Mouse (Mus musculus): Measurements from ENCODE around the gene Syne1. TPM values are rescaled to one million over a fixed set of nuclear protein-coding genes. Genes with fewer than 3 reads are reported as not detected.

The Syne1 gene
- polyA plus RNA-seq, 1 experiment from 2014 or later: 27.1 TPM

DNA sequence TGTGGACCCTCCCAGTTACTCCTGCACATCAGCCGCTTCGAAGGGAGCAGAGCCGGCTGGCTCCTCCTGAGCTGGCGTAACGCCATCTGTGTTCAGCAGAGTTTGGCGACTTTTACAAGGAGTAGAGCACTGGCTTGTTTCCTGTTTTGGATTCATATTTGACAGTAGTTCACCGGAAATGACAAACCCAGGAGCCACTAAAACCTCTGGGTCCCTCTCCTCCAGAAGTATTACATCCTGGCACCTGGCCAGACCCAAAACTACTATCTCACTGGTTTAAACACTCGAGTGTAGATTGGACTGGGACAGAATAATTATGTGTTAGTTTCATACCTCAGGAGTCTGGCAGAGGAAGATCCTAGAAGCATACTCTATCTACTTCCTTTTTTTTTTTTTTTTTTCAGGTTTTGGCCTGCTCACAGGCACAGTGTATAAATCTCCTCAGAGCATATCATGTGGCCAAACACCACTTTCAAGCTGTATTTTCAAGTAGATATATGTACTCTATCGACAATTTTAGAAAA, 471.3 kb downstream of the Syne1 start:
- no peak for ATAC-seq (ENCODE audit: insufficient number of reproducible peaks, insufficient read depth, low FRiP score, low read depth)
- 42% methylated on average over 9 of the region's 9 CpGs for WGBS

DNA sequence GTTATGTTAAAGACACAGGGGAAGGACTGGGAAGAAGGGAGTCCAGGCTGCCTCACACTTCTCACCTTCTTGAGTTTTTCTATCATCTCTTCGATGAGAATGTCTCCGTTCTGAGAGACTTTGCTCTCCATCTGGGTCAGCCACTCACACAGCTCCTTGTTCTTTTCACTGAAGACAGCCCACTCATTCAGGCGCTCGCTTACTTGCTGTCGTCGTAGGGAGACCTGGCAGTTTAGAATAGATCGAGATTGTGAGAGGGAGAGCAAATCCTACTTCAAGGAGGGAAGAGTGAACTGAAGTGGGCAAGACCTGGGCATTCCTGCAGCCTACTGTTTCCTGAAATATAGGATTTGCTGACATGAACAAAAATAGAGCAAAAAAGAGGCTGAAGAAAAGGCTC, 475.6 kb downstream of the Syne1 start:
- no peak overlapping the region for H3K4me3 ChIP-seq (ENCODE audit: control insufficient read depth in 1 of 2, insufficient read depth in 1 of 2, low read depth in 1 of 2, low read length in 2 of 2)
- 81% methylated on average over 7 of the region's 7 CpGs for WGBS
- H3K4me2 ChIP-seq (ENCODE audit: low read length): no peak overlapping the region
- H3K27me3 ChIP-seq (ENCODE audit: control insufficient read depth, insufficient read depth, low read length): no peaks in the 10 kb centered on the region
- no peak for ATAC-seq (ENCODE audit: insufficient number of reproducible peaks, insufficient read depth, low FRiP score, low read depth)
- no peak overlapping the region for H3K27ac ChIP-seq (replicated peaks in 1 of 2; ENCODE audit: control insufficient read depth in 1 of 2, insufficient read depth in 1 of 2, low read depth in 2 of 2, low read length in 2 of 2)
- H3K4me1 ChIP-seq (ENCODE audit: control insufficient read depth in 2 of 2, insufficient read depth in 2 of 2, low read length in 2 of 2): peaks cover 0 to 2% of the 10 kb centered on the region in 2 experiments; a peak in 1 of 4 replicates
- peaks cover 49% of the 10 kb centered on the region for H3K36me3 ChIP-seq (ENCODE audit: control insufficient read depth, insufficient read depth, low read length)
- 0 out of 2 replicates have a peak, but pooled peaks cover 2% of the 10 kb centered on the region for H3K9me3 ChIP-seq (ENCODE audit: control insufficient read depth, low read length)
- H3K9ac ChIP-seq (ENCODE audit: low read length): no peak overlapping the region

More for the DNA sequence above, 471.3 kb downstream of the Syne1 start:
- Histone ChIP-seq H3K4me2 (ENCODE audit: low read length) (no peak overlapping the region), H3K4me3 (ENCODE audit: control insufficient read depth in 1 of 2, insufficient read depth in 1 of 2, low read depth in 1 of 2, low read length in 2 of 2) (no peak overlapping the region), H3K9ac (ENCODE audit: low read length) (no peak overlapping the region), H3K36me3 (ENCODE audit: control insufficient read depth, insufficient read depth, low read length) (peaks cover 34% of the 10 kb centered on the region), H3K27ac (replicated peaks in 1 of 2; ENCODE audit: control insufficient read depth in 1 of 2, insufficient read depth in 1 of 2, low read depth in 2 of 2, low read length in 2 of 2) (peak overlapping the region in 1 of 2 experiments; percentile 41; a peak in 2 of 4 replicates), H3K4me1 (ENCODE audit: control insufficient read depth in 2 of 2, insufficient read depth in 2 of 2, low read length in 2 of 2) (peaks cover 0 to 2% of the 10 kb centered on the region in 2 experiments; a peak in 1 of 4 replicates), H3K27me3 (ENCODE audit: control insufficient read depth, insufficient read depth, low read length) (no peaks in the 10 kb centered on the region), H3K9me3 (ENCODE audit: control insufficient read depth, low read length) (no peaks in the 10 kb centered on the region)

DNA sequence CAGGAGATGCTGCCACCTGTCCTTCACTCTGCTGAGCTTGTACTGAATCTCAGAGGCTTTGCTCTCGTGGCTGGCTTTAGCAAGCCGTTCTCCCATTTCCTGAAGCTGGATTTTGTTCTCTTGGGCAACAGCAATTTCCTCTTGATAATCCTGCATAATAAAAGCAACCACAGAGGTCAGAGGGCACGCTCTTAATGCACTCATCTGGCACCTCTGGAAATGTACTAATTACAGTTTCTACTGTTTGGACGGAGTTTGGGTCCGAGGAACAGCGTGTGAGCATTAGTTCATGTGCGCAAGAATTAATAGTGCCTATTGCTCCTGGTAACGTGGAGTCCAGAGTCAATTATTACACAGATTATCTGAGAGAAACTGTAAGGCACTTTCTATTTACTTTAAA, 479.2 kb downstream of the Syne1 start:
- H3K9me3 ChIP-seq (ENCODE audit: control insufficient read depth, low read length): 0 out of 2 replicates have a peak, but pooled peaks cover 2% of the 10 kb centered on the region
- peaks cover 44% of the 10 kb centered on the region for H3K36me3 ChIP-seq (ENCODE audit: control insufficient read depth, insufficient read depth, low read length)
- no peak for ATAC-seq (ENCODE audit: insufficient number of reproducible peaks, insufficient read depth, low FRiP score, low read depth)
- 80% methylated on average over 8 of the region's 8 CpGs for WGBS
- H3K27ac ChIP-seq (replicated peaks in 1 of 2; ENCODE audit: control insufficient read depth in 1 of 2, insufficient read depth in 1 of 2, low read depth in 2 of 2, low read length in 2 of 2): no peak overlapping the region
- no peak overlapping the region for H3K9ac ChIP-seq (ENCODE audit: low read length)
- H3K27me3 ChIP-seq (ENCODE audit: control insufficient read depth, insufficient read depth, low read length): no peaks in the 10 kb centered on the region
- H3K4me1 ChIP-seq (ENCODE audit: control insufficient read depth in 2 of 2, insufficient read depth in 2 of 2, low read length in 2 of 2): 0 out of 4 replicates have a peak, but pooled peaks cover under 1 to 2% of the 10 kb centered on the region in 2 experiments
- H3K4me3 ChIP-seq (ENCODE audit: control insufficient read depth in 1 of 2, insufficient read depth in 1 of 2, low read depth in 1 of 2, low read length in 2 of 2): no peak overlapping the region
- no peak overlapping the region for H3K4me2 ChIP-seq (ENCODE audit: low read length)

DNA sequence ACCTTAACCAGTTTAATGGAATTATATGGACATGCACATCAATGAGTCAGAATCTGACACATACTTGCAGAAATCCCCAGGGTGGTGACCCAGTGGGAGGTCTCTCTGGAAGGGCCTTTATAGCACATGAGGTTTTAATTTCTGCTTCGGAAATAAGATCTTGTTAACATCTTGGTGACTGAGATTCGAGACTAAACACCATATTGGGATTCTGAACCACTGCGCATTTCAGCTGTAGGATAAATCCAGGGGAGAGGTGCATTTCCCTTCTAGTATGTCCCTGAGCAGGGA, 480.4 kb downstream of the Syne1 start:
- ATAC-seq (ENCODE audit: insufficient number of reproducible peaks, insufficient read depth, low FRiP score, low read depth): no peak
- 87% methylated on average over 3 of the region's 3 CpGs for WGBS
- no peak overlapping the region for H3K9ac ChIP-seq (ENCODE audit: low read length)
- H3K27ac ChIP-seq (replicated peaks in 1 of 2; ENCODE audit: control insufficient read depth in 1 of 2, insufficient read depth in 1 of 2, low read depth in 2 of 2, low read length in 2 of 2): no peak overlapping the region; a peak in 1 of 4 replicates
- H3K9me3 ChIP-seq (ENCODE audit: control insufficient read depth, low read length): 0 out of 2 replicates have a peak, but pooled peaks cover 2% of the 10 kb centered on the region
- H3K4me2 ChIP-seq (ENCODE audit: low read length): peak overlapping the region; percentile 54
- H3K4me1 ChIP-seq (ENCODE audit: control insufficient read depth in 2 of 2, insufficient read depth in 2 of 2, low read length in 2 of 2): peaks cover 2 to 5% of the 10 kb centered on the region in 2 experiments; a peak in 2 of 4 replicates
- H3K36me3 ChIP-seq (ENCODE audit: control insufficient read depth, insufficient read depth, low read length): peaks cover 46% of the 10 kb centered on the region
- H3K27me3 ChIP-seq (ENCODE audit: control insufficient read depth, insufficient read depth, low read length): no peaks in the 10 kb centered on the region
- H3K4me3 ChIP-seq (ENCODE audit: control insufficient read depth in 1 of 2, insufficient read depth in 1 of 2, low read depth in 1 of 2, low read length in 2 of 2): no peak overlapping the region

DNA sequence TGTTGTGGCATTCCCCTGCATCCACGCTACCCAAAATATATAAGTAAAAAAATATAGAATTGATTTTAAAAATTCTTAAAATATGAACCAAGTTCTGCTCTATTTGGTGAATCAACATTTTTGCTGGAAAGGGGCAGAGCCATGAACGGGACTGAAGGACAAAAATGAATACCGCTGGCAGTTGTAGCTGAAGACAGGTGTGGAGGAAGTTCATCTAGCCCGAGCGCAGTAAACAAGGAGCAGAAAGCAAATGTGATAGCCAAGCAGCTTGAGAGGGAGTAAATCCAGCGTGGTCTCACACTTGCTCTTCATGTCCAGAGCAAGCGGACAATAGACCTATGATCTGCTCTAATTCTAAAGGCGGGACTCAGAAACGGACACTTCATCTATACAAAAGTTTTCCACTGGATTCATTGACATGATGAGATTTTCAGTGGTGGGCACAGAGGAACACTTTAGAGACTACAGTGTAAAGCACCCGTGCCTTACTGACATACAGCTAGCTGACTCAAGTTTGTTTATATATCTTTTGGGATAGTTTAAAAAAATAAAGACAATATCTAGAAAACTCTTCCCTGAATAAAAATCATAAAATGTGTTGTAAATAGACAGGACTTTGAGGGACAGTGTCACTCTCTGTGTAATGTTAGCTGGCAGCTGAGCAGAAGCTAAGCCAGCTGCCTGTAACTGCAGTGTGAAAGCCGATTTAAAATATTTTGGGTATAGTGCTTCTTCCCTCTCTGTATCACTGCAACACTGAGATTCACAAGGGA, 480.9 kb downstream of the Syne1 start:
- peak overlapping the region; percentile 55 to 97 for H3K27ac ChIP-seq (replicated peaks in 1 of 2; ENCODE audit: control insufficient read depth in 1 of 2, insufficient read depth in 1 of 2, low read depth in 2 of 2, low read length in 2 of 2)
- peak overlapping the region; percentile 54 for H3K4me2 ChIP-seq (ENCODE audit: low read length)
- no peak for ATAC-seq (ENCODE audit: insufficient number of reproducible peaks, insufficient read depth, low FRiP score, low read depth)
- peak overlapping the region; percentile 74 for H3K9ac ChIP-seq (ENCODE audit: low read length)
- no peaks in the 10 kb centered on the region for H3K27me3 ChIP-seq (ENCODE audit: control insufficient read depth, insufficient read depth, low read length)
- H3K4me1 ChIP-seq (ENCODE audit: control insufficient read depth in 2 of 2, insufficient read depth in 2 of 2, low read length in 2 of 2): peaks cover 2 to 5% of the 10 kb centered on the region in 2 experiments; a peak in 2 of 4 replicates
- H3K36me3 ChIP-seq (ENCODE audit: control insufficient read depth, insufficient read depth, low read length): peaks cover 41% of the 10 kb centered on the region
- 0 out of 2 replicates have a peak, but pooled peaks cover 2% of the 10 kb centered on the region for H3K9me3 ChIP-seq (ENCODE audit: control insufficient read depth, low read length)
- peak overlapping the region in 1 of 2 experiments; percentile 29; a peak in 1 of 4 replicates for H3K4me3 ChIP-seq (ENCODE audit: control insufficient read depth in 1 of 2, insufficient read depth in 1 of 2, low read depth in 1 of 2, low read length in 2 of 2)
- WGBS: 84% methylated on average over 11 of the region's 11 CpGs

DNA sequence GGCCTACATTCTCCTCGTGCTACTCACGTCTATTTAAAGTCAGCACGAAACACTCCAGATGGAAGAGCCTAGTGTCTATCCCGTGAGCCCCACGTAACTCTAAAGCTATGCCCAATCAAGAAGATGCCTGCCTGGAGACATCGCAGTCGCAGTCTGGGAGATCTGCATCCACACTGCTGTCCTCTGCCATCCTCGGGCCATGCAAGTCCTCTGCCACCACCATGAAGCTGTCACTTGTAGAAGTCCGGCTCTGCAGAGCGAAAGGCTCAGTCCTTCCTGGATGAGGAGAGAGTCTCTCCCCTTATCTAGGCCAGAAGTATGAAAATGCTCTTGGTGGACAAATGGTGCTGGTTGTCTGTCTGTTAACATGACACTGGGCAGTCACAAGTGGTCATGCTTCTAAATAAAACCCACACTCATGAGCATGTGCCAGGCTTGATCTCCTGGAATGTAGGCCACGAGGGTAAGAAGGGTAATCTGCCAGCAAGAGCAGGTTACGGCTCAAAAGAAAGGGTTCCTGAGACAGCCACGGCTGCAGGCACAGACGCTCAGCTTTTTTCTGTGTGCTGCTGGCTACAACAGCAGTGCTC, 482.5 kb downstream of the Syne1 start, which contains the start of gene Gm10097:
Gm10097 (plus strand) TSS at position 517 of the 590 bp plus-strand sequence.
- ATAC-seq (ENCODE audit: insufficient number of reproducible peaks, insufficient read depth, low FRiP score, low read depth): peak; percentile 92
- Histone ChIP-seq H3K27me3 (ENCODE audit: control insufficient read depth, insufficient read depth, low read length) (no peaks in the 10 kb centered on the region), H3K9ac (ENCODE audit: low read length) (peak within 1 kb of the TSS; percentile 74), H3K36me3 (ENCODE audit: control insufficient read depth, insufficient read depth, low read length) (peaks cover 26% of the 10 kb centered on the region), H3K4me2 (ENCODE audit: low read length) (peak within 1 kb of the TSS; percentile 54), H3K4me3 (ENCODE audit: control insufficient read depth in 1 of 2, insufficient read depth in 1 of 2, low read depth in 1 of 2, low read length in 2 of 2) (peak within 1 kb of the TSS; percentile 29 to 42), H3K9me3 (ENCODE audit: control insufficient read depth, low read length) (0 out of 2 replicates have a peak, but pooled peaks cover 2% of the 10 kb centered on the region), H3K4me1 (ENCODE audit: control insufficient read depth in 2 of 2, insufficient read depth in 2 of 2, low read length in 2 of 2) (peaks cover 2 to 5% of the 10 kb centered on the region in 2 experiments; a peak in 2 of 4 replicates), H3K27ac (replicated peaks in 1 of 2; ENCODE audit: control insufficient read depth in 1 of 2, insufficient read depth in 1 of 2, low read depth in 2 of 2, low read length in 2 of 2) (peak within 1 kb of the TSS; percentile 97 to 99)
- 38% methylated on average over 14 of the region's 14 CpGs for WGBS

DNA sequence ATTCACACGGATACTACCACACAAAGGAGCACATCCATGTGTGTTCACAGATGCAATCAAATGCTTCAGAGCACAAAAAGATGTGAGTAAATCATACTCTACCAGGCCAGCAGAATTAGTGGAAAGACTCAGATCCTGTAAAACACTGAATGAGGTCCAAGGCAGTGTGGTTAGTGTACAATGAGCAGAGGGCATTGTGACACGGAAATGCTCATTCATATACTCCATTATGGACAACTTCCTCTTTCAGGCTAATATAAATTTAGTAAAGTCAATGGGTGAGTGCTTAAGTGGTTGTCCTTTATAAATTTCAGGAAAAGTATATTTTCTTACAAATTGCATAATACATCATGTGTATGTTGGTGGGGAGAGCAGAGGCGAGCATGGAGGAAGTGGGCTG, 484.2 kb downstream of the Syne1 start:
- Histone ChIP-seq H3K9ac (ENCODE audit: low read length) (no peak overlapping the region), H3K4me2 (ENCODE audit: low read length) (peak overlapping the region; percentile 54), H3K4me3 (ENCODE audit: control insufficient read depth in 1 of 2, insufficient read depth in 1 of 2, low read depth in 1 of 2, low read length in 2 of 2) (peak overlapping the region in 1 of 2 experiments; percentile 29; a peak in 1 of 4 replicates), H3K27ac (replicated peaks in 1 of 2; ENCODE audit: control insufficient read depth in 1 of 2, insufficient read depth in 1 of 2, low read depth in 2 of 2, low read length in 2 of 2) (0 out of 4 replicates have a peak overlapping the region, but pooled peaks of 1 of the 2 experiments have one; percentile 9), H3K36me3 (ENCODE audit: control insufficient read depth, insufficient read depth, low read length) (peaks cover 19% of the 10 kb centered on the region), H3K4me1 (ENCODE audit: control insufficient read depth in 2 of 2, insufficient read depth in 2 of 2, low read length in 2 of 2) (peaks cover 5% of the 10 kb centered on the region in 2 experiments; a peak in 3 of 4 replicates), H3K27me3 (ENCODE audit: control insufficient read depth, insufficient read depth, low read length) (no peaks in the 10 kb centered on the region), H3K9me3 (ENCODE audit: control insufficient read depth, low read length) (no peaks in the 10 kb centered on the region)
- 87% methylated on average over 3 of the region's 3 CpGs for WGBS
- no peak for ATAC-seq (ENCODE audit: insufficient number of reproducible peaks, insufficient read depth, low FRiP score, low read depth)

Measured in heart, embryonic 14.5 days (tissue).